Mouse (Mus musculus) cerebellum, adult 8-10 months (tissue): ENCODE results near the gene Ugt1a6a.
"Not testable (repeated sequence)": the region's sequence is repeated elsewhere in the genome, so short reads cannot be mapped to it uniquely, and the experiment has no call there.

Source experiments
- DNase-seq: peaks from one replicate; pipeline ENCODE4 v3.0.0; 2022

Ugt1a6a gene

GRCm38 (mm10) chr1:88136646-88137045, 2.0 kb downstream of the Ugt1a6a start:
- no peak for DNase-seq

GRCm38 (mm10) chr1:88137264-88137663, 2.7 kb downstream of the Ugt1a6a start:
- no peak for DNase-seq

GRCm38 (mm10) chr1:88138145-88138544, 3.5 kb downstream of the Ugt1a6a start:
- DNase-seq = no peak

- not testable (repeated sequence) for DNase-seq
Measured at GRCm38 (mm10) chr1:88140492-88140891, 5.9 kb downstream of the Ugt1a6a start.

- DNase-seq = peak; percentile 41
Measured at GRCm38 (mm10) chr1:88143966-88144675, 9.5 kb downstream of the Ugt1a6a start.

GRCm38 (mm10) chr1:88145278-88145677, 10.7 kb downstream of the Ugt1a6a start:
- DNase-seq = not testable (repeated sequence)

- DNase-seq = not testable (repeated sequence)
Measured at GRCm38 (mm10) chr1:88150133-88150532, 15.5 kb downstream of the Ugt1a6a start.

GRCm38 (mm10) chr1:88158430-88158829, 23.8 kb downstream of the Ugt1a6a start:
- DNase-seq = no peak

- DNase-seq = no peak
Measured at GRCm38 (mm10) chr1:88165711-88166110, 31.1 kb downstream of the Ugt1a6a start, which contains the start of gene Ugt1a5. Ugt1a5 (plus strand) TSS chr1:88166012.

GRCm38 (mm10) chr1:88172190-88172589, 37.6 kb downstream of the Ugt1a6a start:
- not testable (repeated sequence) for DNase-seq

- DNase-seq = no peak
Measured at GRCm38 (mm10) chr1:88179657-88180056, 45.0 kb downstream of the Ugt1a6a start.

- DNase-seq = no peak
Measured at GRCm38 (mm10) chr1:88186325-88186935, 51.8 kb downstream of the Ugt1a6a start.

- DNase-seq = no peak
Measured at GRCm38 (mm10) chr1:88192136-88192535, 57.5 kb downstream of the Ugt1a6a start.

- no peak for DNase-seq
Measured at GRCm38 (mm10) chr1:88195687-88196086, 61.1 kb downstream of the Ugt1a6a start.

- DNase-seq = no peak
Measured at GRCm38 (mm10) chr1:88197443-88197842, 62.8 kb downstream of the Ugt1a6a start.

GRCm38 (mm10) chr1:88199996-88200395, 65.4 kb downstream of the Ugt1a6a start:
- peak; percentile 48 for DNase-seq

GRCm38 (mm10) chr1:88200456-88200855, 65.8 kb downstream of the Ugt1a6a start, which contains the start of gene Ugt1a2:
Ugt1a2 (plus strand) TSS chr1:88200601.
- no peak for DNase-seq

GRCm38 (mm10) chr1:88205294-88205922, 70.8 kb downstream of the Ugt1a6a start, which contains the start of gene Dnajb3:
Dnajb3 (minus strand) TSS chr1:88205782.
- peak; percentile 85 for DNase-seq

GRCm38 (mm10) chr1:88206843-88207479, 72.4 kb downstream of the Ugt1a6a start:
- no peak for DNase-seq

- no peak for DNase-seq
Measured at GRCm38 (mm10) chr1:88211812-88212211, 77.2 kb downstream of the Ugt1a6a start, which contains the start of gene Ugt1a1. Ugt1a1 (plus strand) TSS chr1:88211959.

GRCm38 (mm10) chr1:88212341-88213045, 77.9 kb downstream of the Ugt1a6a start:
- DNase-seq = no peak

GRCm38 (mm10) chr1:88213061-88213460, 78.5 kb downstream of the Ugt1a6a start:
- no peak for DNase-seq
